Mouse (Mus musculus) CH12.LX (cell line): Measurements from ENCODE around the gene Hist1h2af. TPM values are rescaled to one million over a fixed set of nuclear protein-coding genes. Genes with fewer than 3 reads are reported as not detected.
A peak's percentile ranks its signal among the peaks of the same experiment; 100 is the strongest.

Source experiments
- DNase-seq: peaks from one replicate; pipeline ENCODE4 v3.0.0-alpha.2; 2013; ENCODE audit errors: extremely low read depth
- H3K27ac ChIP-seq: 2 replicates; pipeline ENCODE4 v1.5.1; 2012; ENCODE audit warnings: low read depth, mild to moderate bottlenecking, control low read depth, moderate library complexity; ENCODE audit not compliant: insufficient read depth
- H3K27me3 ChIP-seq: replicated peaks from 2 replicates; pipeline ENCODE3; 2012; ENCODE audit warnings: inconsistent platforms
- H3K36me3 ChIP-seq, 2 experiments: replicated peaks in 1 of 2; 2 replicates each; pipeline versions ENCODE3 to v1.6.1; 2012; ENCODE audit warnings: inconsistent platforms in 1 of 2, low read length in 1 of 2, mild to moderate bottlenecking in 1 of 2, mixed read lengths in 1 of 2, moderate library complexity in 1 of 2; ENCODE audit not compliant: control insufficient read depth in 1 of 2, insufficient read depth in 1 of 2
- H3K4me1 ChIP-seq, 2 experiments: 2 replicates each; pipeline ENCODE4 v1.6.1; 2012; ENCODE audit warnings: inconsistent platforms in 1 of 2, moderate library complexity in 1 of 2; ENCODE audit not compliant: insufficient read depth in 2 of 2, control insufficient read depth in 1 of 2
- H3K4me2 ChIP-seq: 2 replicates; pipeline ENCODE4 v1.6.1; 2012; ENCODE audit warnings: low read depth, mild to moderate bottlenecking, control low read depth; ENCODE audit not compliant: poor library complexity, insufficient read depth, severe bottlenecking
- H3K4me3 ChIP-seq, 3 experiments: fragments of 150-350 bp in 1 of 3; sonication (generic) in 1 of 3; replicated peaks in 1 of 3; 2 replicates each; pipeline versions ENCODE3 to v1.5.1; 2011 to 2012; ENCODE audit warnings: low read depth in 2 of 3, low read length in 2 of 3, mild to moderate bottlenecking in 2 of 3, moderate library complexity in 2 of 3, control low read depth in 1 of 3, improper control_type of control experiment in 1 of 3, inconsistent platforms in 1 of 3, mixed read lengths in 1 of 3; ENCODE audit not compliant: poor library complexity in 1 of 3
- H3K79me2 ChIP-seq: replicated peaks from 2 replicates; pipeline ENCODE4 v1.6.1; 2012; ENCODE audit warnings: mild to moderate bottlenecking, moderate library complexity; ENCODE audit not compliant: control insufficient read depth, poor library complexity, insufficient read depth, severe bottlenecking; ENCODE audit errors: extremely low read depth
- H3K9ac ChIP-seq: 2 replicates; pipeline ENCODE4 v1.6.1; 2012; ENCODE audit warnings: low read depth, mild to moderate bottlenecking, control low read depth, moderate library complexity; ENCODE audit not compliant: insufficient read depth
- H3K9me3 ChIP-seq: replicated peaks from 2 replicates; pipeline ENCODE3; 2012; ENCODE audit warnings: low read length, inconsistent platforms, mixed read lengths
- CHD1 ChIP-seq: IDR thresholded peaks from 2 replicates; pipeline ENCODE4 v1.6.1; 2012; ENCODE audit warnings: low read depth, low read length, improper control_type of control experiment, inconsistent platforms
- CHD2 ChIP-seq: IDR thresholded peaks from 2 replicates; pipeline ENCODE4 v1.6.1; 2011; ENCODE audit warnings: low read length, improper control_type of control experiment
- CTCF ChIP-seq, 2 experiments: IDR thresholded peaks in 1 of 2; conservative IDR thresholded peaks in 1 of 2; 2 replicates each; pipeline ENCODE4 v1.5.1; 2011 to 2012; ENCODE audit warnings: low read depth in 2 of 2, low read length in 2 of 2, improper control_type of control experiment in 1 of 2, inconsistent platforms in 1 of 2, mild to moderate bottlenecking in 1 of 2, moderate library complexity in 1 of 2
- E2F4 ChIP-seq: IDR thresholded peaks from 2 replicates; pipeline ENCODE4 v1.6.1; 2011; ENCODE audit warnings: low read depth, low read length, improper control_type of control experiment; ENCODE audit not compliant: insufficient replicate concordance
- ELF1 ChIP-seq: IDR thresholded peaks from 2 replicates; pipeline ENCODE4 v1.6.1; 2014; ENCODE audit warnings: low read depth, mild to moderate bottlenecking, inconsistent platforms, low read length, improper control_type of control experiment
- EP300 ChIP-seq: IDR thresholded peaks from 2 replicates; pipeline ENCODE4 v1.6.1; 2011; ENCODE audit warnings: low read length, improper control_type of control experiment
- ETS1 ChIP-seq: conservative IDR thresholded peaks from 2 replicates; pipeline ENCODE4 v1.6.1; 2012; ENCODE audit warnings: low read depth, mild to moderate bottlenecking, inconsistent platforms, low read length, improper control_type of control experiment, moderate library complexity
- GABPA ChIP-seq: IDR thresholded peaks from 2 replicates; pipeline ENCODE4 v1.6.1; 2012; ENCODE audit warnings: low read depth, low read length, improper control_type of control experiment, inconsistent platforms; ENCODE audit not compliant: insufficient replicate concordance
- HCFC1 ChIP-seq: IDR thresholded peaks from 2 replicates; pipeline ENCODE4 v1.6.1; 2012; ENCODE audit warnings: low read depth, mild to moderate bottlenecking, inconsistent platforms, low read length, improper control_type of control experiment
- IRF4 ChIP-seq: IDR thresholded peaks from 2 replicates; pipeline ENCODE4 v1.6.1; 2014; ENCODE audit warnings: low read depth, mild to moderate bottlenecking, inconsistent platforms, low read length, improper control_type of control experiment
- JUN ChIP-seq: IDR thresholded peaks from 2 replicates; pipeline ENCODE4 v1.6.1; 2011; ENCODE audit warnings: low read depth, mild to moderate bottlenecking, low read length, improper control_type of control experiment, moderate library complexity; ENCODE audit not compliant: insufficient read depth
- KAT2A ChIP-seq: IDR thresholded peaks from 2 replicates; pipeline ENCODE4 v1.6.1; 2012; ENCODE audit warnings: low read length, improper control_type of control experiment, inconsistent platforms; ENCODE audit not compliant: insufficient replicate concordance
- MAFK ChIP-seq: IDR thresholded peaks from 2 replicates; pipeline ENCODE4 v1.6.1; 2011; ENCODE audit warnings: low read length, improper control_type of control experiment; ENCODE audit not compliant: insufficient replicate concordance
- MAX ChIP-seq: IDR thresholded peaks from 2 replicates; pipeline ENCODE4 v1.6.1; 2011; ENCODE audit warnings: low read length, improper control_type of control experiment
- MAZ ChIP-seq: IDR thresholded peaks from 2 replicates; pipeline ENCODE4 v1.6.1; 2012; ENCODE audit warnings: low read depth, mild to moderate bottlenecking, inconsistent platforms, low read length, improper control_type of control experiment, moderate library complexity
- MXI1 ChIP-seq: IDR thresholded peaks from 2 replicates; pipeline ENCODE4 v1.6.1; 2011; ENCODE audit warnings: mild to moderate bottlenecking, low read depth, low read length, improper control_type of control experiment
- MYC ChIP-seq: IDR thresholded peaks from 2 replicates; pipeline ENCODE4 v1.6.1; 2011; ENCODE audit warnings: low read depth, mild to moderate bottlenecking, improper control_type of control experiment, low read length
- NELFE ChIP-seq: IDR thresholded peaks from 2 replicates; pipeline ENCODE4 v1.6.1; 2011; ENCODE audit warnings: low read depth, low read length, improper control_type of control experiment
- NRF1 ChIP-seq: IDR thresholded peaks from 2 replicates; pipeline ENCODE4 v1.6.1; 2014; ENCODE audit warnings: low read depth, mild to moderate bottlenecking, inconsistent platforms, low read length, improper control_type of control experiment, moderate library complexity
- PAX5 ChIP-seq: IDR thresholded peaks from 2 replicates; pipeline ENCODE4 v1.6.1; 2012; ENCODE audit warnings: low read length, inconsistent platforms, mixed read lengths
- POLR2AphosphoS2 ChIP-seq: IDR thresholded peaks from 2 replicates; pipeline ENCODE4 v1.6.1; 2011; ENCODE audit warnings: low read depth, low read length, improper control_type of control experiment
- RAD21 ChIP-seq: IDR thresholded peaks from 2 replicates; pipeline ENCODE4 v1.6.1; 2011; ENCODE audit warnings: low read depth, mild to moderate bottlenecking, low read length, improper control_type of control experiment, moderate library complexity
- RCOR1 ChIP-seq: conservative IDR thresholded peaks from 2 replicates; pipeline ENCODE4 v1.6.1; 2012; ENCODE audit warnings: low read depth, mild to moderate bottlenecking, inconsistent platforms, low read length, improper control_type of control experiment
- SIN3A ChIP-seq: IDR thresholded peaks from 2 replicates; pipeline ENCODE4 v1.6.1; 2012; ENCODE audit warnings: low read length, improper control_type of control experiment, inconsistent platforms
- SMC3 ChIP-seq: IDR thresholded peaks from 2 replicates; pipeline ENCODE4 v1.6.1; 2011; ENCODE audit warnings: low read depth, low read length, improper control_type of control experiment
- USF1 ChIP-seq: IDR thresholded peaks from 2 replicates; pipeline ENCODE4 v1.6.1; 2014; ENCODE audit warnings: low read depth, mild to moderate bottlenecking, inconsistent platforms, low read length, improper control_type of control experiment
- ZC3H11A ChIP-seq: IDR thresholded peaks from 2 replicates; pipeline ENCODE4 v1.6.1; 2012; ENCODE audit warnings: low read depth, mild to moderate bottlenecking, inconsistent platforms, low read length, improper control_type of control experiment
- ZMIZ1 ChIP-seq: IDR thresholded peaks from 2 replicates; pipeline ENCODE4 v1.6.1; 2012; ENCODE audit warnings: low read depth, mild to moderate bottlenecking, inconsistent platforms, low read length, improper control_type of control experiment
- ZNF384 ChIP-seq: IDR thresholded peaks from 2 replicates; pipeline ENCODE4 v1.6.1; 2012; ENCODE audit warnings: low read depth, low read length, improper control_type of control experiment, inconsistent platforms
- dilution Hi-C: fragments of 300-500 bp; cut with MboI; formaldehyde crosslinking; loops from 2 replicates; pipeline ENCODE4 v1.14.3; 2020; ENCODE audit warnings: low sequenced_read_pairs; ENCODE audit not compliant: extremely low pct_unique_long_range_greater_than_20kb, extremely low pct_ligation_motif_present
- in situ Hi-C: fragments of 300-500 bp; cut with MboI; formaldehyde crosslinking; loops from 3 replicates; pipeline ENCODE4 v1.14.3; 2019; ENCODE audit warnings: low sequenced_read_pairs, low pct_ligation_motif_present, low pct_unique_long_range_greater_than_20kb, mixed read lengths
- polyA plus RNA-seq: library from polyadenylated mRNA; unstranded; fragments of >175 nt; gene quantifications from 2 replicates; pipeline ENCODE4 v1.2.1, GENCODE M21; 2012; ENCODE audit warnings: low read depth; ENCODE audit not compliant: insufficient read length
- total RNA-seq, 2 experiments: library from RNA; depleted of rRNA; stranded (reverse); fragments of 300-350 nt in 1 of 2; fragments of >200 nt in 1 of 2; gene quantifications; 2 replicates each; pipeline ENCODE4 v1.2.3; 2012 to 2014

Hist1h2af gene
- total and polyA plus RNA-seq, 3 experiments = 57.1 to 932 (median 68.6) TPM

- no peak for TF ChIP-seq ZC3H11A
- no peak for TF ChIP-seq SMC3
- TF ChIP-seq RAD21 = no peak
- 0 out of 2 replicates have a peak, but pooled peaks have one; percentile 8 for TF ChIP-seq MXI1
- no peak for TF ChIP-seq USF1
- peak; percentile 90 for TF ChIP-seq ELF1
- TF ChIP-seq CHD2 = no peak
- no peak for TF ChIP-seq ZMIZ1
- peak; percentile 8; the same call in 1 of the 2 replicates for TF ChIP-seq IRF4
- TF ChIP-seq ETS1 = no peak
- TF ChIP-seq MAX = no peak
- TF ChIP-seq EP300 = no peak
These were observed 16.0 kb upstream of the Hist1h2af start (continued) for GRCm38 (mm10) chr13:23517603-23518294.

- dilution Hi-C loops (no loop called here), in situ Hi-C loops (loop anchor here (25.0 kb wide), 1 partner anchor 1581 kb away; the partner anchor contains the start of gene Zfp184)
These were observed 15.5 kb upstream of the Hist1h2af start for GRCm38 (mm10) chr13:23518295-23518603.

DNA sequence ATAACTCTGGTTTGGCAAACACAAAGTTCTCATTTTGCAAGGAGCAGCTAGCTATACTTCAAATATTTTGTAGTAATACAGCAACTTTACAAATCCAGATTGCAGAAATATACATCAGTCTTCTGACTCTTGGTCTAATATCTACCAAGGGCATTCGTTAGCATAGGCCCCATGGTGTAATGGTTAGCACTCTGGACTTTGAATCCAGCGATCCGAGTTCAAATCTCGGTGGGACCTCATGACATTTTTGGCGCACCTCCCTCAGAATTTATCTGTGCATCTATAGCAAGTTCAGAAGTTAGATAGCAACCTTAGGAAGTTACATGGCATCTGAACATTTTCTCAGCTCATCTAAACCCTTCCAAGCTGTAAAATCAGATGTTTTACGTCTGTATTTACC, 14.8 kb upstream of the Hist1h2af start:
- dilution Hi-C loops (no loop called here), in situ Hi-C loops (loop anchor here (25.0 kb wide), 1 partner anchor 1582 kb away; the partner anchor contains the start of gene Zfp184)
- peaks cover 0 to 29% of the 10 kb centered on the region in 2 experiments; a peak in 2 of 4 replicates for H3K4me1 ChIP-seq
- H3K9ac ChIP-seq = peak overlapping the region; percentile 85
- peak overlapping the region; percentile 95 for H3K4me2 ChIP-seq
- H3K36me3 ChIP-seq = no peaks in the 10 kb centered on the region
- H3K9me3 ChIP-seq = no peaks in the 10 kb centered on the region
- no peak overlapping the region for H3K27ac ChIP-seq
- DNase-seq = peak; percentile 85
- H3K4me3 ChIP-seq = peak overlapping the region; percentile 53 to 70 (median 58)
- no peaks in the 10 kb centered on the region for H3K27me3 ChIP-seq
- H3K79me2 ChIP-seq = no peaks in the 10 kb centered on the region
- TF ChIP-seq IRF4 = no peak
- peak; percentile 92; the same call in 1 of the 2 replicates for TF ChIP-seq E2F4
- TF ChIP-seq RCOR1 = no peak
- no peak for TF ChIP-seq ZMIZ1
- TF ChIP-seq POLR2AphosphoS2 = no peak
- TF ChIP-seq PAX5 = no peak
- TF ChIP-seq EP300 = no peak
- TF ChIP-seq CHD1 = no peak
- TF ChIP-seq KAT2A = peak; percentile 79; the same call in 1 of the 2 replicates
- TF ChIP-seq SMC3 = no peak
- no peak for TF ChIP-seq ZNF384
- peak; percentile 64 for TF ChIP-seq NRF1
- no peak for TF ChIP-seq JUN
- TF ChIP-seq CTCF (conservative IDR thresholded peaks at IDR 0.05 in 1 of 2, IDR thresholded peaks at IDR 0.05 in 1 of 2; ENCODE audit: low read depth in 2 of 2, low read length in 2 of 2) = no peak
- TF ChIP-seq HCFC1 = no peak
- peak; percentile 97 for TF ChIP-seq MAFK
- no peak for TF ChIP-seq MAZ
- peak; percentile 97 for TF ChIP-seq ELF1
- peak; percentile 39; the same call in 1 of the 2 replicates for TF ChIP-seq MXI1
- no peak for TF ChIP-seq GABPA

More at GRCm38 (mm10) chr13:23518295-23518603, 15.5 kb upstream of the Hist1h2af start:
- Histone ChIP-seq H3K4me1 (peaks cover 3 to 33% of the 10 kb centered on the region in 2 experiments; a peak in 3 of 4 replicates), H3K36me3 (no peaks in the 10 kb centered on the region), H3K9me3 (no peaks in the 10 kb centered on the region), H3K4me2 (no peak overlapping the region), H3K27me3 (no peaks in the 10 kb centered on the region)
- no peak for DNase-seq
- TF ChIP-seq MAX = no peak
- no peak for TF ChIP-seq NELFE
- TF ChIP-seq MAFK = no peak
- TF ChIP-seq SIN3A = 0 out of 2 replicates have a peak, but pooled peaks have one; percentile 55
- TF ChIP-seq CHD1 = peak; percentile 94; the same call in 1 of the 2 replicates
- TF ChIP-seq MYC = peak; percentile 44; the same call in 1 of the 2 replicates
- TF ChIP-seq, all 38 proteins: peak for 3
- Histone ChIP-seq H3K4me3 (peak overlapping the region; percentile 53 to 70 (median 57)), H3K9ac (peak overlapping the region; percentile 85), H3K79me2 (no peaks in the 10 kb centered on the region), H3K27ac (peak overlapping the region; percentile 70)
